Mouse (Mus musculus) liver, embryonic 15.5 days (tissue): ENCODE measurements around the gene Odf2. TPM values are rescaled to one million over a fixed set of nuclear protein-coding genes. Genes with fewer than 3 reads are reported as not detected.

Source experiments
- ATAC-seq: fragments of 200-750 bp; cut with Nextera tagmentation; 2 replicates; pipeline ENCODE4 v1.8.0; 2017; ENCODE audit warnings: moderate number of reproducible peaks, mild to moderate bottlenecking, moderate library complexity; ENCODE audit not compliant: insufficient read depth
- H3K27ac ChIP-seq: fragments of 300-500 bp; sonication (generic); replicated peaks from 2 replicates; pipeline ENCODE4 v1.5.1; 2015; ENCODE audit warnings: mild to moderate bottlenecking, inconsistent platforms
- H3K27me3 ChIP-seq: fragments of 300-500 bp; sonication (generic); 2 replicates; pipeline ENCODE4 v1.6.1; 2015; ENCODE audit warnings: mild to moderate bottlenecking, inconsistent platforms
- H3K36me3 ChIP-seq: fragments of 300-500 bp; sonication (generic); replicated peaks from 2 replicates; pipeline ENCODE4 v1.6.1; 2015; ENCODE audit warnings: moderate library complexity, mild to moderate bottlenecking, inconsistent platforms
- H3K4me1 ChIP-seq: fragments of 300-500 bp; sonication (generic); replicated peaks from 2 replicates; pipeline ENCODE4 v1.6.1; 2015; ENCODE audit warnings: inconsistent platforms
- H3K4me2 ChIP-seq: fragments of 300-500 bp; sonication (generic); 2 replicates; pipeline ENCODE4 v1.6.1; 2015; ENCODE audit warnings: moderate library complexity, mild to moderate bottlenecking, inconsistent platforms
- H3K4me3 ChIP-seq: fragments of 300-500 bp; sonication (generic); replicated peaks from 2 replicates; pipeline ENCODE4 v1.5.1; 2015; ENCODE audit warnings: mild to moderate bottlenecking, inconsistent platforms
- H3K9ac ChIP-seq: fragments of 300-500 bp; sonication (generic); 2 replicates; pipeline ENCODE4 v1.6.1; 2015; ENCODE audit warnings: moderate library complexity, mild to moderate bottlenecking, inconsistent platforms
- H3K9me3 ChIP-seq: fragments of 300-500 bp; sonication (generic); replicated peaks from 2 replicates; pipeline ENCODE4 v1.6.1; 2016; ENCODE audit warnings: inconsistent platforms
- WGBS: fragments of 180-500 bp; shearing (Covaris S2); methylation state at CpG from one replicate; pipeline ENCODE4 v1.1.7; 2015; ENCODE audit warnings: mixed read lengths; ENCODE audit not compliant: insufficient replicate concordance; 5-methylcytosine and 5-hydroxymethylcytosine counted together
- polyA plus RNA-seq: library from polyadenylated mRNA; unstranded; fragments of >200 nt; fragmentation: Nextera tagmentation; extraction: Ambion mirVana; gene quantifications from 2 replicates; pipeline ENCODE4 v1.2.1, GENCODE M21; 2015

The Odf2 gene
- polyA plus RNA-seq, 1 experiment from 2014 or later, result 35.9 TPM

- no peaks in the 10 kb centered on the region for H3K9me3 ChIP-seq
- H3K27ac ChIP-seq, result no peak overlapping the region
- ATAC-seq, result no peak
- no peak overlapping the region for H3K4me3 ChIP-seq
- H3K36me3 ChIP-seq, result no peaks in the 10 kb centered on the region
- no peak overlapping the region for H3K9ac ChIP-seq
- H3K4me2 ChIP-seq, result no peak overlapping the region
- H3K27me3 ChIP-seq, result peaks cover 30% of the 10 kb centered on the region
- 0 out of 2 replicates have a peak, but pooled peaks cover 5% of the 10 kb centered on the region for H3K4me1 ChIP-seq
- 42% methylated on average over 4 of the region's 4 CpGs for WGBS
These were observed 36.0 kb upstream of the Odf2 start for GRCm38 (mm10) chr2:29852957-29853485.

GRCm38 (mm10) chr2:29853736-29854135 lies 35.3 kb upstream of the Odf2 start:
- 62% methylated on average over 5 of the region's 5 CpGs for whole genome bisulfite sequencing
- Histone ChIP-seq H3K4me3 (no peak overlapping the region), H3K27me3 (peaks cover 23% of the 10 kb centered on the region), H3K9ac (no peak overlapping the region), H3K36me3 (no peaks in the 10 kb centered on the region), H3K27ac (no peak overlapping the region), H3K4me2 (no peak overlapping the region), H3K4me1 (0 out of 2 replicates have a peak, but pooled peaks cover 5% of the 10 kb centered on the region), H3K9me3 (no peaks in the 10 kb centered on the region)
- ATAC-seq, result no peak

DNA sequence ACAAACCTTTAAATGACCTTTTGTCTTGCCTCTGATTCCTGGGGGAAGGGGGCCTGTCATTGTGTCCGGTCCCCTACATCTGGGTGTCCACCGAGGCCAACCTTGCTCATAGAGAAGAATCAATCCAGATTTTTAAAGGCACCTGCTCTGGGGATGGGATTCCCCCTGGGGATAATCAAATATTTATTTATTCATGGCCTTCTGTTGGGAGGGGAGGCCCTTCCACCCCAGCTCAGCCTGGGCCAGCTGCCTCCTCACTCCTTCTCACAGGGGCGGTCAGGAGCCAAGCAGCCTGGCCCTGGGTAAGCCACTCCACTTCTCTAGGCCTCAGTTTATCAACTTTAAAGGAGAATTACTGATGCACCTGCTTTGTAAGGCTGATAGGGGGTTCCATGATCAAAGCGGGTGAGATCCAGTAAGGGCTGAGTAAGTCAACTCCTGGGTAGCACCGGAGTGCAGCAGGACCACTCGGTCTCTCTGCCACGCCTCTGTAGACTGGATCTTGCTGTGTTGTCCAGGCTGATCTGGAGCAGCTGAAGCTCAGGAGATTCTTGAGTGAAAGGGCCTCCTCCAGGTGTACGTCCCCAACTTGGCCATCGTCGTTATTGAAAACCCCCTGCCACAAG lies 33.3 kb upstream of the Odf2 start:
- ATAC-seq, result no peak
- Histone ChIP-seq H3K4me3 (no peak overlapping the region), H3K27me3 (peaks cover 18% of the 10 kb centered on the region), H3K4me2 (no peak overlapping the region), H3K9ac (no peak overlapping the region), H3K4me1 (0 out of 2 replicates have a peak, but pooled peaks cover 5% of the 10 kb centered on the region), H3K27ac (no peak overlapping the region), H3K9me3 (no peaks in the 10 kb centered on the region), H3K36me3 (no peaks in the 10 kb centered on the region)
- 71% methylated on average over 10 of the region's 10 CpGs for WGBS

DNA sequence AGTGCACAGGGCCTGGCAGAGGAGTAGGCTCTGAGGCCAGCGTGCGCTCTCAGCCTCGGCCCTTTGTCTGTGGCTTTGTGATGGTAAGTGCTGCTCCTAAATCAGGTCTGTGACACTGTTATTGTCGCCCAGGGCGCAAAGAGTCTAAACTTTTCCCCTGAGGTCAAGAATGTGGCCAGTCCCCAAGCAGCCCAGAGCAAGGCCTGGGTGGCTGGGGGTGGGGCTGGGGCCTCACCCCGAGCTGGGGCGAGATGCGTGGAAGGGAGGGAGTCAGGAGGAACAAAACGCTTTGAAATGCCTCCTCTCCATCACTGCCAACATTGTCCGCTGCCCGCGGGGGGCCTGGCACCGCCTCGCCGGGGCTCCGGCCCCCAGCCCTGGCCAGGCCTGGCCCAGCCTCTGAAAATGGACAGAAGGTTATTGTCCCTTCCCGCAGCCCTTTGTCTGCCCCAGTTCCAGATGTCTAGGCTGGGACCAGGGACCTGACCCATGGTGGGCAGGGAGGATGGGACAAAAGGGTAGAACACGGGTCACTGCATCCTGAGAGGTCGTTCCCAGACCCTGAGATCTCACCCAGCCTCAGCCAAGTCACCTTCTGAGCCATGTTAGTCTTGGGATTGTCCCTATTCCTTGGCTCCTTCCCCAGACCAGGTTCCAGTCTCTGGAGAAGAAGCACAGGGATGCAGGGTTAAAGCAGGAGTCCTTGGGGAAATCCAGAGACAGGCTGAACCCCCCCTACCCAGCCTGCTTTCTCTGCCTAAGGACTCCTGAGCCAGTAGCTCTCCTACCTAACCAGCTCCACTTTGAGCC lies 32.4 kb upstream of the Odf2 start:
- H3K27me3 ChIP-seq, result peaks cover 18% of the 10 kb centered on the region
- 0 out of 2 replicates have a peak, but pooled peaks cover 5% of the 10 kb centered on the region for H3K4me1 ChIP-seq
- H3K9ac ChIP-seq, result no peak overlapping the region
- no peak overlapping the region for H3K4me2 ChIP-seq
- no peaks in the 10 kb centered on the region for H3K36me3 ChIP-seq
- no peaks in the 10 kb centered on the region for H3K9me3 ChIP-seq
- H3K4me3 ChIP-seq, result no peak overlapping the region
- WGBS, result 34% methylated on average over 19 of the region's 19 CpGs
- no peak for ATAC-seq
- H3K27ac ChIP-seq, result no peak overlapping the region

DNA sequence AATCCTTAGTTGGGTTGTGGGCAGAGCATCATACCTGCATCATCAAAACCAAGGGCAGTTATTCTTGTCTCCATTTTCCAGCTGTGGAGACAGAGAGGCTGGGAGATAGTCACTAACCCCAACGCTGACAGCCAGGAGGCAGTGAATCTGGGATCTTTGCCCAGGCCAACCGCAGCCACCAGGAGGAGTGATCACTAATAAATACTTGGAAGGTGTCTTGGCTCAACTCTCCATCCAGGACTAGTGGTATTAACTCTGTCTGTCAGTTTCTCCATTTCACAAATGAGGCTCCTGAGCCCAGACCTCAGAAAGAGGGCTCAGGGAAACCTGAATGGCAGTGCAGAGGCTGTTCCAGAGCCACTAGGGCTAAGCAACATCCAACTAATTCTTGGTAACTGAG lies 31.7 kb upstream of the Odf2 start:
- Histone ChIP-seq H3K4me2 (no peak overlapping the region), H3K4me1 (0 out of 2 replicates have a peak, but pooled peaks cover 5% of the 10 kb centered on the region), H3K27ac (no peak overlapping the region), H3K4me3 (no peak overlapping the region), H3K27me3 (peaks cover 18% of the 10 kb centered on the region), H3K9ac (no peak overlapping the region), H3K9me3 (no peaks in the 10 kb centered on the region), H3K36me3 (no peaks in the 10 kb centered on the region)
- 33% methylated on average over 2 of the region's 2 CpGs for WGBS
- no peak for ATAC-seq

DNA sequence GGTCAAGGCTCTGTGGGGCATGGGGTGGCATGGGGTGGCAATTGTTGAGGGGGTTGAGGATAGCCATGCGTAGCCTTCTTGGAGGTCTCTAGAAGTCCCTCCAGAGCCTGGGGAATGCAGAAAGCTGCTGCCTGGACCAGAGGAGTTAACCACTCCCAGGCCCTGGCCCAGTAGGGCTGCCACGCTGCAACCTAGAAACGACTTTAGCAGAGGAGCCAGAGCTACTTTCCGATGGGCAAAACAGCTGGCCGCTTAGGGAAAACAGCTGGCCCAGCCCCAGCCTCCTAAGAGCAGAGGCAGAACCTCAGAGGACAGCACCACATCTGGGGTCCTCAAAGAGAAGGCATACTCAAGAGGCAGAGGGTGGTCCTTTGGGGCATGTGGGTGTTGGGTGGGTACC lies 31.1 kb upstream of the Odf2 start:
- Histone ChIP-seq H3K4me2 (no peak overlapping the region), H3K4me3 (no peak overlapping the region), H3K27ac (no peak overlapping the region), H3K9ac (no peak overlapping the region), H3K9me3 (no peaks in the 10 kb centered on the region), H3K27me3 (peaks cover 18% of the 10 kb centered on the region), H3K36me3 (no peaks in the 10 kb centered on the region), H3K4me1 (0 out of 2 replicates have a peak, but pooled peaks cover 5% of the 10 kb centered on the region)
- ATAC-seq, result no peak
- WGBS, result 61% methylated on average over 5 of the region's 5 CpGs

DNA sequence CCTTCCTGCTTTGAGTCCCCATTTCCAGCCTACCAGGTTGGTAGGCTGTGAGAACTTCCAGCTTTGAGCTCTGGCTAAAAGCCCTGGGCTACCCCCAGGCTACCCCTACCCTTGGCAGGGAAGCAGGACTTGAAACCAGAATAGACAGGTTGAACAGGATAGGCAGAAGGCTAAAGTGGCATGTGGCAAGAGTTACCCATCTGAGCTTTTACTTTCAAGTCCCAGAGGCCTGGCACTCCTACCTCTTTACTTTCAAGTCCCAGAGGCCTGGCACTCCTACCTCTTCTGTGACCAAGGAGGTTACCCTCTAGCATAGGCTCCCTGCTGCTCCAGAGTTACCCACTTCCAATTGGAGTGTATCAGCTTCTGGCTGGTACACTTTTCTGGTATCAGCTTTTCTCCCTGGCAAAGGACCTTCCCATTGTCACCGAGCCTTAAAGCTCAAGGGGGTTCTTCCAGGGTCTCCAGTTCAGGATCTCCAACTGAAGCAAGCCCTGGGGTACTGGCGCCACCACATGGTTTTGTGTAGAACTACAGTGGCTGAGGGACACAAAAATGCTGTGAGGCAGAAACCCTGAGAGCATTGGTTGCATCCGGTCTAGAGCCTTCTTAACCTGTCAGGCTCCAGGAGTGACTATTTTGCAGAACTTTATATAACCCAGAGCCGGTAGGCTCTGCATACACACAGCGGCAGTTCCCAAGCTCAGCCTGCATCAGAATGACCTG lies 30.1 kb upstream of the Odf2 start:
- peaks cover 18% of the 10 kb centered on the region for H3K27me3 ChIP-seq
- no peaks in the 10 kb centered on the region for H3K36me3 ChIP-seq
- ATAC-seq, result no peak
- H3K4me1 ChIP-seq, result 0 out of 2 replicates have a peak, but pooled peaks cover 2% of the 10 kb centered on the region
- no peaks in the 10 kb centered on the region for H3K9me3 ChIP-seq
- no peak overlapping the region for H3K4me2 ChIP-seq
- H3K27ac ChIP-seq, result no peak overlapping the region
- WGBS, result 6% methylated on average over 5 of the region's 5 CpGs
- H3K4me3 ChIP-seq, result no peak overlapping the region
- no peak overlapping the region for H3K9ac ChIP-seq

GRCm38 (mm10) chr2:29865125-29865524 lies 23.9 kb upstream of the Odf2 start:
- Histone ChIP-seq H3K4me2 (no peak overlapping the region), H3K27ac (no peak overlapping the region), H3K27me3 (peaks cover 3% of the 10 kb centered on the region; the same call in 1 of the 2 replicates), H3K9ac (no peak overlapping the region), H3K4me3 (no peak overlapping the region), H3K4me1 (peaks cover 22% of the 10 kb centered on the region), H3K9me3 (no peaks in the 10 kb centered on the region), H3K36me3 (no peaks in the 10 kb centered on the region)
- 48% methylated on average over 4 of the region's 4 CpGs for whole genome bisulfite sequencing
- no peak for ATAC-seq

DNA sequence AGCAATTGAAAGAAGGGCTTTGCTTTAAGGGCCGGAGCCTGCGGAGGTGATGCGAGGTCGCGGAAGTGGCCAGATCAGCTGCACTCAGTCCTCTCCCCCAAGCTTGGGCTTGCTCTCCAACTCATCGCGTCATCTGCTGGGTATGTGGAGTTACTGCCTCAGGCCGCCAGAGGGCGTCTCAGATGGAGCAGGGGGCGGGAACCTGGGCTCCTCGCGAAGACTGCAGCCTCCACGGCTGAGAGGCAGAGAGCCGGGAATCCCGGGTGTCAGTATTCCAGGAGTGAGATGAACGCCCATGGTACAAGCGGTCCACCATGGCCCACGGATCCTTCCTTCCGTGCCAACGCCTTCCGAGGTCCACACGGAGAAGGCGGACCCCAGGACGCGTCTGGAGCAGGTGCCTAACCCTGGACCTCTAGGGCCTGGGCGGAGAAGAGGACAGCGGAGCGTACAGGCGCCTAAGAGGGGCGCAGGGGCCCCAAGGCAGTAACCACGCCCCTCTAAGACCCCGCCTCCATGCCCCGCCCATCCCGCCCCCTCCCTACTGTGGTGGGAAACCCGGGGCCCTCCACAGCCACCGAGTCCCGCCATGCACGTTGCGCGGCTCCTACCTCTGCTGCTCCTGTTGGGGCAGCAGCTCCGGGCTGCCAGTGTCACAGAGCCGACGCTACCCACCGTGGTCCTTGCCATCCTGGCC lies 19.9 kb upstream of the Odf2 start, which contains the start of gene Cercam:
Cercam (plus strand) TSS at position 216 of the 697 bp plus-strand sequence.
- 0% methylated on average over 44 of the region's 44 CpGs for WGBS
- H3K36me3 ChIP-seq, result peaks cover 35% of the 10 kb centered on the region
- H3K27me3 ChIP-seq, result 0 out of 2 replicates have a peak, but pooled peaks cover 2% of the 10 kb centered on the region
- H3K4me2 ChIP-seq, result peak within 1 kb of the TSS; percentile 86
- H3K9me3 ChIP-seq, result no peaks in the 10 kb centered on the region
- peak within 1 kb of the TSS; percentile 93 for H3K4me3 ChIP-seq
- peaks cover 58% of the 10 kb centered on the region for H3K4me1 ChIP-seq
- H3K9ac ChIP-seq, result peak within 1 kb of the TSS; percentile 84
- peak within 1 kb of the TSS; percentile 100 for H3K27ac ChIP-seq
- ATAC-seq, result peak; percentile 76

GRCm38 (mm10) chr2:29869646-29870451 lies 19.2 kb upstream of the Odf2 start:
- H3K36me3 ChIP-seq, result peaks cover 43% of the 10 kb centered on the region
- peak overlapping the region; percentile 100 for H3K27ac ChIP-seq
- H3K4me1 ChIP-seq, result peaks cover 58% of the 10 kb centered on the region
- H3K4me2 ChIP-seq, result peak overlapping the region; percentile 86
- H3K27me3 ChIP-seq, result no peaks in the 10 kb centered on the region
- peak overlapping the region; percentile 93 for H3K4me3 ChIP-seq
- ATAC-seq, result peak; percentile 93
- under 1% methylated on average over 17 of the region's 17 CpGs for WGBS
- no peaks in the 10 kb centered on the region for H3K9me3 ChIP-seq
- H3K9ac ChIP-seq, result peak overlapping the region; percentile 84
